Mouse (Mus musculus): ENCODE measurements around the gene Aldh1a2.
A peak's percentile ranks its signal among the peaks of the same experiment; 100 is the strongest.

The Aldh1a2 gene

DNA sequence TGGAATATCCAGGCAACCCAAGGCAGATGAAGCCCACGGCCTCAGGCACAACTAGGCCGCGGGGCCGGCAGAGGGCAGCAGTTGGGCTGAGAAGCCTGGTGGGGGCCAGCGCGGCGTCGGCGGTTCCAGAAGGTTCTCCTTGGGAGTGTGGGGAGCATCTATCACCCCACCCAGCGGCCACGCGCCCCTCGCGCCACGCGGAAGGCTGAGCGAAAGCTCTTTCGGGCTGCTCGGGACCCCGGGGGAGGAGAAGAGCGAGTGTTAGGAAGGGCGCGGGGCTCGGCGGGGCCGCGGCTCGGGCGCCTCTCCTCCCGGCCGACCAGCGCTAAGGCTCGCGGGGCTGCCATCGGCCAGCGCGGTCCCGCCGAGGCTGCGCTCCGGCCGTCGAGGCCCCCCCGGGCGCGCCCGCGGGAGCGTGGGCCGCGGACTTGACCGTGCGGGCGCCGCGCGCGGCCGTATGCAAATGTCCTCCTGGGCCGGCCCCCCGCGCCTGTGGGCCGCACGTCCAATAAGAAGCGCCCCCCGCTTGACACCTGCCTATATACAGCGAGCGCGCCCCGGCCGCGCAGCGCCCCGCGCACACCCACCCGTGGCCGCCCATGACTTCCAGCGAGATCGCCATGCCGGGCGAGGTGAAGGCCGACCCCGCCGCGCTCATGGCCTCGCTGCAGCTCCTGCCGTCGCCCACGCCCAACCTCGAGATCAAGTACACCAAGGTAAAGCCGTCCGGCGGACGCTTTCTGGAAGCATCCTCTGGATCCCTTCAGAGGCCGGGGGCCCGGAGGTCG lies at the start of gene Aldh1a2:
TSS of gene Aldh1a2 (plus strand) at position 542 of the 788 bp plus-strand sequence.
- peak; percentile 37 to 56 for DNase-seq

DNA sequence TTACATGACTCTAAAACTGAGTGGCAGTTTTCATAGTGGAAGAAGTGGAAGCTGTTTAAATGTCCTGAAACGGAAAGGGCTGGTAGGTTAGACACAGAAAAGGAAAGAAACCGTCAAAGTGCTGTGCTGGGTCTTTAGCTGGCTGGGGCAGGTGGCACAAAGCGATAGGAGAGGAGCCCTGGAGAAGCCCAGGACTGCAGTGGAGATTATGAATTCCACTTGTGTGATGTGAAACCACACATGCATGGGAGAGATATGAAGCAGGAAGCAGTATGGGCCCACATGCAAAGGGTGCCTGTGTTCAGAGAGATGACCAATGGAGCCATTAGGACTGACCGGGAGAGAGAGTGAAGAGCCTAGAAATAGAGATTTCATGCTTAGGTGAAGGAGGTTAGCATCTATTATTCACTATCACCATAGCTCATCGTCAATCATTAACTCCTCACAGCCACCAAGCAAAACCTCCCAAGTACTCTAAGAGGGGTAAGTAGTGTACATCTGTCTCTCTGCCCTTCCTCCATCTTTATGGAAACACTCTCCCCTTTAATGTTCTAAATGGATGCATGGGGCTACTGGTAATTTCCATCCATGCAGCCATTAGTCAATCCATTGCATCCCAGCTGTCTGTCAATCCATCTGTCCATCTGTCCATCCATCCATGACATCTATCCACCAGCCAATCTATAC lies 49.4 kb upstream of the Aldh1a2 start:
- DNase-seq: no peak

- no peak for DNase-seq
Observed at GRCm38 (mm10) chr9:71166871-71167465, 48.6 kb upstream of the Aldh1a2 start.

DNA sequence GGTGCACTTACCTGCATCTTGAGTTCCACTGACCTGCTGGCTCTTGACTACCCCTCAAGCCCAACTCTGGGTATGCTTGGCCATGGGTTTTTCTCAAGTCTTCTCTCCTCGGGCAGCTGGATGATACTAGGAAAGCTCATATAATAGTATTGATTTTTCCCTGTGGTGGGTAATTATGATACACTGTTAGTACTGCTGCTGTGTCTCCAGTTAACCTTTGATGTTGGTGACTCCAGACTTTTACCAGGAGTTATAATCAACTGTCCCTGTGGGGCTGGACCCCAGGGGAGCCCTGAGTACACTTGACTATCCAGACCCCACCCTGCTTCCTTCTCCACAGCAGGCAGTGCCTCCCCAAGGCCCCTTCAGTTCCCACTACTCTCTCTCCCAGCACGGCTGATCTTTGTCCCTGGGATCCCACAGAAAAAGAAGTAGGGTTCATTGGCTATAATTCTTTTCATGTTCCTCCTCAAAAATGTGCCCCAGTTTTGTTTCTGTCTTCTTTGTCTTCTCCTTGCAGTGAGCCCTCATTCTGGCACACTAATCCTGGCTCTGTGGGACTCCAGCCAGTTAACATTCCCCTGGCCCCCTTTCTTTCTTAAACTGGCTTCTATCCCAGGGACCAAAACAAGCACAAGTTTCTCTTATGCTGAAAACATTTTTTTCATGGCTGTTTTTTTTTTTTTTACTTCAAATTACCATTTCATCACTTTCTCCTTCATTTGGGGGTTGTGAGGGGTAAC lies 47.9 kb upstream of the Aldh1a2 start:
- no peak for DNase-seq

GRCm38 (mm10) chr9:71168511-71168910 lies 47.1 kb upstream of the Aldh1a2 start, which contains the start of gene Aqp9:
Gene Aqp9, minus strand, starts transcription at chr9:71168682.
- no peak for DNase-seq

DNA sequence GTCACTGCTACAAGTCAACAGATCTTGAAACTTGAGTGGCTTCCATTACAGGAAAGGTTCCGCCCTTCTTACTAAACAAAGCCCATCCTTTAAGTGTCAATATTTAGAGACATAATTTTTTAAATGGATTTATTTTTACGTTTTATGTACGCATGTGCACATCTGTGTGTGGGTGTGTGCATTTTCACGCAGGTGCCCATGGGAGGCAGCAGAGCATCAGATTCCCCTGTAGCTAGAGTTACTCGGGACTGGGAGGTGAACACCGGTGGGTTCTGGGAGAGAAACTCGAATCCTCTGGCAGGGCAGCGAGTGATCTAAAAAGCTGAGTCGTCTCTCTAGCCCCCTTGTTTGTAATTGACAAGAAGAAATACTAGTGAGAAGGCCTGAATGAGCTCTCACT lies 42.1 kb upstream of the Aldh1a2 start:
- DNase-seq: no peak

GRCm38 (mm10) chr9:71174316-71174975 lies 41.1 kb upstream of the Aldh1a2 start:
- no peak for DNase-seq

DNA sequence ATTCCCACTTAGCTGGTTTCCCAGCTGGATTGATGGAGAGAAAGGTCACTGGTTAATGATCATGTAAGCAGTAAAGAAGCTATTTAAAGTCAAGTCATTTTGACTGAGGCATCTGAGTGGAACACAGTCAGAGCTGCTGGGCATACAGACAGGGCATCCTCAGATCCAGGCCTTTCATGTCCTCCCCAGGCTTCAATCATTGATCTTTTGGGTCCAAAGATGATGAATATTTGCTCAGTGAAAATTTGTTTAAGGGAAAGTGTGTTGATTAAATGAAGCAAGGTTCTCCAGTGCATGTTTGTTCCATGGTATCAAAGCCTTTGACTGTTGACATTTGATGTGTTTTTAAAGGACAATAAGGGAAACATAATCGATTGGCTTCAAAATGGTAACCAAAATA lies 39.9 kb upstream of the Aldh1a2 start:
- no peak for DNase-seq

GRCm38 (mm10) chr9:71179276-71179896 lies 36.2 kb upstream of the Aldh1a2 start:
- no peak for DNase-seq

DNA sequence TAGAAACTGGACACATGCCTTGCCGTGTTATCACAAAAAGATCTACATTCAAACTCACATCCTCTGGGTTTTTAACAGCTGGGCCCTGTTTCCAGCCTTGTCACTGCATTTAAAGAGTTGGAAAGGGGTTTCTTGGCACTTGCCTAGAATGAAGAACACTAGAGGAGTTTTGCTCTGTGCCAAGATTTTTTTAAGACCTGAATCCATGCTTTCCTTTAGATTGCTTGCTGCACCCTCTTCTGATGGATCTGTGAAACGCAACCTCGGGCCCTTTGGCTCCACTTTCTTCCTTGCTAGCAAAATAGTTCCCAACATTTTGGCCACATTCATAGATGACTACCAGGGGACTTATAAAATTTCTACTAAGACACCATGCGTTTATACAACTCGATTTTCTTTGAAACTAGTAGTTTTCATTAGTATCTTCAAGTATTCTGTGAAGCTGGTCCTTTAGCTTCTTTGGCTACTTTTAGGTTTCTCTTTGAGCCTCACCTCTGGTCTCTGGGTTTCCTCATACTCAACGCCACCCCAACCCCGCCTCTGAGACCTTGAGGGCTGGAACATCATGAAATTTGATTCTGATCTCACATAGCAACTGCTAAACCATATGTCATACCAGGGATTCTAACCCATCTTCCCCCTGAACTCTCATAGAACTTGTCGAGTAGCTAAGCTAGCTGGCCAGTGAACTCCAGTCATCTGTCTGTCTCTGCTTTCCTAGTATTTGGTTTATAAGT lies 35.5 kb upstream of the Aldh1a2 start:
- DNase-seq: no peak

DNA sequence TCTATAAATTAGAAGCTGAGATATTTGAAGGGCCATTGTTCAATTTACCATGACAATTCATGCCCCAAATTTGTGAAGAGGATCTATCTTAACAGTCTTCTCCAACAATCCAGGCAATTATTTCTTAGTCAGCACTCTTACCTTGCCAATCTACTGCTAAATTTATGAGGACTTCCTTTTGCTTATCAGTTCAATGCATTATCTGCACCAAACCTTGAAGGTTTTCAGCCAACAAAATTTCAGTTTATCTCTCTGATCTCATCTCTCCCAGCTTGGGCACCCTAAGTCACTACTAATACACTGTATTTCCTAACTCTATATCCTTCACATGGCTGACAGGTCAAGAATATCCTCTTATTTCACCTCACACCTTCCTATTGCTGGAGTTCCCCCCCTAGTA lies 30.3 kb upstream of the Aldh1a2 start:
- no peak for DNase-seq

- no peak for DNase-seq
Observed at GRCm38 (mm10) chr9:71185823-71186222, 29.8 kb upstream of the Aldh1a2 start.

GRCm38 (mm10) chr9:71187396-71187795 lies 28.2 kb upstream of the Aldh1a2 start:
- no peak for DNase-seq

DNA sequence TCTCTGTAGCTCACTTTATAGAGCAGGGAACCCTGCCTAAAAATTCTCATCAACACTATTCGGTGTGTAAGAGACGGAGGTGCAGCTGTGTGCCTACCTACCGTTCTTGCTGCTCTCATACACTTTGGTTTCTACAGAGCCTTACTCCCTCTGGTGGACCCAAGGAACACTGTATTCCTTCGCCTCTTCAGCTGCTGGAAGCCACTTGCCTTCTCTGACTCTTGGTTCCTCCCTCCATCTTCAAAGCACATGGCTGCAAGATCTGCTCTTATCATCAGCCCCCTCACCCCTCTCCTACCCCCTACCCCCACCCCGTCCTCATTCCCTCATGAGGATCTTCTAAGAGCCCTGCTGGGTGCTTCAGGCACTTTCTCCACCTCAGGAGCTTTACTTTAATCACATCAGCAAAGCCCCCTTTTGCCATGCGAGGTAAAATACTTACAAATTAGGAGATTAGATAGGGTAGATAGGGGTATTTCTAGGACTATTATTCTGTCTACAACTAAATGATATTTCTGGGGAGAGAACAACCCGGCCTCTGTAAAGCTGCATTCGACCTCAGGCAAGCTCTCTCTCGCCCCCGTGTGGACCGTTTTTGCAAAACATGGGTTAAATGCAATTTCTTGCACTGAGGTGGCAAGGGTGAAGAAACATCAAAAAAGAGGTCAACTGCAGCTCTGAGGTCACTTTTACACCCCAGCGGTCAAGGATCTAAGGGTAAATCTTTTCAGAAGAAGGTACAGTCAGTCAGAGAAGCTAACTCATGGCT lies 26.8 kb upstream of the Aldh1a2 start:
- DNase-seq: peak in 1 of 2 experiments; percentile 66

DNA sequence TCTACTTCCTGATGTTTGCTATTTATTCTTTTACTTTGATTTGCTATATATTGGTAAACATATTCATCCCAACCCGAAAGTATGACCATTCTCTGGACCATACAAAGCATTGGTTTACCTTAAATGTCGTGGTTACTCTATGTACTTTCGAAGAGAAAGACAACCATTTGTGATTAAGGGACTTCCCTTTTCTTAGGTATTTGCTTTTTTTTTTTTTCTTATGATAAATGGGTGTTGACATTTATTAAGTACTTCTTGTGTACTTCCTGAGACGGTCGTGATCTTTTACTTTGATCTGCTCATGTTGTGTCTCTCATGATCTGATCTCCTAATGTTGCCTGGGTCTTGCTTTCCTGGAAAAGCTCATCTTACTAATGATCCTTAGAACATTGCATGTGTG lies 16.8 kb upstream of the Aldh1a2 start:
- DNase-seq: no peak

GRCm38 (mm10) chr9:71202265-71202664 lies 13.3 kb upstream of the Aldh1a2 start:
- no peak for DNase-seq

DNA sequence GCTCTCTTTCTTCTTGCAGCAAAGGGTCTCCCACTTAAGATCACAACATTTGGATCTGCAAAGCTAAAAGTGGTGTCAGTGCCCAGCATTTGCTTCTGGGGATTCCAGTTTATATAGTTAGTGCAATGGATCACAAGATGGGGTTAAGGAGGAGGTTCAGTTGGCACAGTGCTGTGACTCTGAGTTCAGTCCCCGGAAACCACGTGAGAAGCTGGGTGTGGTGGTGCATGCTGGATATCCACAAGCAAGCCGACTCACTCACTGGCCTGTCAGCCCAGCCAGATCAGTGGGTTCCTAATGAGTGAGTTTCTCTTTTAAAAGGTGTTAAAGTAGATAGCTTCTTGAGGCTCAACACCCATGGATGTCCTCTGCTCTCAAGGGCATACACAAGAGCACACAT lies 6.3 kb upstream of the Aldh1a2 start:
- no peak for DNase-seq

DNA sequence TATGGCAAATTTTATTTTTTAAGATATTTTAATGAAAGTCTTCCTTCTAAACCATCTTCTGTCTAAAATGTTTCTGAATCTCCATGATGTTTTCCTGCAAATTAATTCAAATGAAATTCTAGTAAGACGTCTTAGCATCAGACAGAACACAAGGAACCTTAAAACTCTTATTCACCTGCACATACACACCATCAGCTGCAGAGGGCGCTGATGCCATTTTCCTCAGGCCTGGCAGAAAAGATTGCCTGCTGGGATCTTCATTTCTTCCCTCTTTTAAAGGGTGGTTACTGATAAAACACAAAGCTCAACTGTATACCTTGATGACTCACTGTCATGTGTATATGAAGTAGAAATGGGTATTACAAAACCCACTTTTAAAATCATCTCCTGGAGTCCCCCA lies 4.7 kb upstream of the Aldh1a2 start:
- peak in 1 of 2 experiments; percentile 28 for DNase-seq

DNA sequence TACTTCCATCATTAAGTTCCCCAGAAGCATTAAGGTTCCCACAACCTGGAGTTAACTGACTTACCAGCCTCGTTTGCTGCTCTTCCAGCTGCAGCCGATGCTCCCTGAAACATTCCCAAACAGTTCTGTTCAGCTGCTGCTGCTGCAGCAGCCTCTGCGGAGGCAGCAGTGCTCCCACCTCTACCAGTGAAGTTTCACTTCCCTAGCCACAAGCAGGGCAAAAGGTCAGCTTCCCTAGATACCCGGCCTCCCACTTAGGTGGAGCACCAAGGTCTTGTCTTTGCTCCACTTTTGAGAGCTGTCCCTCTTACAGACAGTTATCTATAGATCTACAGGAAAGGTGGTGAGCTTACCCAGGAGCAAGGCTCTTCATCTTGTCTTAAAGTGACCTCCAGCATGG lies 2.0 kb upstream of the Aldh1a2 start:
- no peak for DNase-seq

Data from kidney, adult 8-10 months (tissue).